Mouse (Mus musculus) thymus, adult 18-20 months (tissue): ENCODE data around the gene Cyb5d1.

Experiments
- DNase-seq, 2 experiments: peaks; one replicate each; pipeline ENCODE4 v3.0.0; 2022; ENCODE audit warnings: mixed read lengths in 2 of 2

Cyb5d1 gene

DNA sequence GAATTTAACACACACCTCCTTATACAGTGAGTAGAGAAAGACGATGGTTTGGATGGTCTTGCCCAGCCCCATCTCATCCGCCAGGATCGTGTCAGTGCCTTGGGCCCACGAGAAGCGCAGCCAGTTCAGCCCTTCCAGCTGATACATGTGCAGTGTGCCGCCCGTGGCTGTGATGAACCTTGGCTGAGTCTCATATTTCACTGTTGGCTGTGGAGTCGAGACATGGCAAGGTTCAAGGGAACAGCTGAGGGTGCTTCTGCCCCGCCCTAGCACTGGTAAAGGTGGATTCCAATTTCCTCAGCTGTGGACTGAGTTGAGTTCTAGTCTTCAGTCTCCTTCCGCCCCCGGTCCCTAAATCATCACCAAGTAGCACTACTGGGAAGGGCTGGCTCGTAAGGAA lies 37.7 kb downstream of the Cyb5d1 start:
- DNase-seq: no peak

- no peak for DNase-seq
These were observed 38.9 kb downstream of the Cyb5d1 start for GRCm38 (mm10) chr11:69356544-69356943.

- no peak for DNase-seq
These were observed 49.0 kb downstream of the Cyb5d1 start for GRCm38 (mm10) chr11:69346441-69346840.
